Mouse (Mus musculus) C2C12 (cell line): ENCODE measurements around the gene 4921507P07Rik.

ENCODE experiments used
- CTCF ChIP-seq: IDR thresholded peaks from one replicate; pipeline ENCODE4 v1.5.1; 2011; ENCODE audit not compliant: control insufficient read depth, insufficient read depth, insufficient read length
- USF1 ChIP-seq: IDR thresholded peaks from one replicate; pipeline ENCODE4 v1.6.1; 2011; ENCODE audit warnings: low read depth, mild to moderate bottlenecking, control low read depth, moderate library complexity

- no peak for TF ChIP-seq USF1
- TF ChIP-seq CTCF = no peak
Measured at GRCm38 (mm10) chr6:50571661-50572060, 24.8 kb downstream of the 4921507P07Rik start.
